Mouse (Mus musculus) ovary, postnatal 10 days (tissue): ENCODE results near the gene Jpt2.
"Not testable (repeated sequence)": the region's sequence is repeated elsewhere in the genome, so short reads cannot be mapped to it uniquely, and the experiment has no call there.

Source experiments
- DNase-seq: peaks from one replicate; pipeline ENCODE4 v3.0.0; 2022; ENCODE audit warnings: low spot score

Gene Jpt2

GRCm38 (mm10) chr17:24960135-24960851 lies at the start of gene Jpt2:
TSS of gene Jpt2 (minus strand) at chr17:24960689.
- DNase-seq = peak; percentile 94

DNA sequence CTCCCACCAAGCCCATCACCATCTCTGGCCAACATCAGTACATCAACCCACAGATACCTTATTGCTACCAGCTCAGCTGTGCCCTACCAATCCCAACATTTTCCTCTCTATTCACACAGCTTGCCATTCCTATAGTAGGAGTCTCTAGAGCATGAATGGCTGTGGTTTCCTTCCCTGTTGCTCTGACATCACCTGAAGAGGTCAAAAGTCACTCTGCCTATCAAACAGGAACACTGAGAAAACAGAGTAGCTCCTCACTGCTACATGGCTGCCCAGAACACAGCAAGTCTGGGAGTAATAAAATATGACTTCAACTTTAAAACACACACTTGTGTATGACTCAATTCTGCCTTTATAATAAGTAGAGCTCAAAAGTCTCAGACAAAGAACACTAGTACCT lies 47.0 kb upstream of the Jpt2 start:
- no peak for DNase-seq

- DNase-seq = no peak
Measured at GRCm38 (mm10) chr17:25005102-25005501, 44.6 kb upstream of the Jpt2 start.

GRCm38 (mm10) chr17:24994721-24995120 lies 34.2 kb upstream of the Jpt2 start:
- DNase-seq = no peak

- DNase-seq = no peak
Measured at GRCm38 (mm10) chr17:24987221-24987620, 26.7 kb upstream of the Jpt2 start.

DNA sequence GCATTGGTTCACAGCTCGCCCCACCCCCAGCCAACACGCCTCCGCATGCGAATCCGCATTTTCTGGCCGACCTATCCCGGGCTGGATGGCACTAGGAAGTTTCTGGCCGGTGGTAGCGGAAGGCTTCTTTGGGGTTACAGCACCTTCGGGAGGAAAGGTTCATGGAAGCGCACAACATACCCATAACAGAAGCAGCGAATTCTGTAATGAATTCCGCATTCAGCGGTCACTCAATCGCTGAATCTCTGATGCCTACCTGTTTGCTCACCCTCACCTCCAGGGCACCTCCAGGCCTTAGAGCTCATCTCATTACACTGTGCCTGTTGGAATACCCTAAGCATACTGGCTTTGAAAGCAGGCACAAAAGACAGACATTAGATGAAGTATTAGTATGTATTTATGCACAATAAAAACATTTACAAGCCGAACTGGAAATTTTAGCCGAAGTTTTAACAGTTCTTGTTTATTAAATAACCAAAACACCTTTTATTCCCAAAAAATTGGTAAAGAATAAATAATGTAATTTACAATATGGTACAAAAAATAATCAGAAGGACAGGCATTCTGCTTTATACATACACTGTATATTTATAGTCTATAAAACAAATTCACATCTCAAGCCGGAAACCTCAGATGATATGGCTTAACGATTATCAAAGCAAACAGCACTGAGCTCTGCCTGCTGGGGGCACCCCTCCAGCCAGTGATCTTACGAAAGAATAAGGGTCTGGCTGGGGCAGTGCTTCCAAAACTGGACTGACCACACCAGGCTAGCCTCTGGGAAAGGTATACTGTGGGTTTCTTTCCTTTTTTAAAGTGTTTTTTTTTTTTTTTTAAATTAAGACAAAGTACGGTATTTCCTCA lies 595 bp upstream of the Jpt2 start:
- DNase-seq = no peak

DNA sequence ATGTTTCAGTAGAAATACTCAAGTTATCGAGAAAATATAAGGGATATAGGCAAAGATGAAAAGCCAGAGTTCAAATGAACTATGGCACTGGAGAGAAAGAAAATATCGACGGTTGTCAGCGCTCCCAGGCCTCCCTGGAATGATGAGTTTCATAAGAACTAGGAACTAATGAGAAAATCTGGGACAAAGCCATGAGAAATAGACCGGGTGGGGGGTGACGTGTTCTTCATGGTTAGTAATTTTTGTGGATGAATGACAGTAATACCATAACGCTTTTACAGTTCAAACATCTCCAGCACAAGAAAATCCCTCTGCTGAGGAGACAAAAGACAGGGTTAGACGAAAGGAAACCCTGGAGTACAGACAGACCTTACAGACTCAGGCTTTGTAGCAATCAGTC lies 1.1 kb downstream of the Jpt2 start:
- DNase-seq = no peak

GRCm38 (mm10) chr17:24953291-24953690 lies 7.2 kb downstream of the Jpt2 start:
- DNase-seq = no peak

DNA sequence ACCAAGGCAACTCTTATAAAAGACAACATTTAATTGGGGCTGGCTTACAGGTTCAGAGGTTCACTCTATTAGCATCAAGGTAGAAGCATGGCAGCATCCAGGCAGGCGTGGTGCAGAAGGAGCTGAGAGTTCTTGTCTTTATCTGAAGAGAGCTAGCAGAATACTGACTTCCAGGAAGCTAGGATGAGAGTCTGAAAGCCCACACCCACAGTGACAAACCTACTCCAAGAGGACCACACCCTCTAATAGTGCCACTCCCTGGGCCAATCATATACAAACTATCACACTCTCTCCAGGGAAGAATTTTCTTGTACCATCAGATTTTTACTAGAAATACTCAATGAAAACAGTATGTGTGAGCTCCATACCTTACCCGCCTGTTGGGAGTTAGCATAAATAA lies 9.8 kb downstream of the Jpt2 start:
- no peak for DNase-seq

GRCm38 (mm10) chr17:24948204-24948603 lies 12.3 kb downstream of the Jpt2 start:
- DNase-seq = no peak

DNA sequence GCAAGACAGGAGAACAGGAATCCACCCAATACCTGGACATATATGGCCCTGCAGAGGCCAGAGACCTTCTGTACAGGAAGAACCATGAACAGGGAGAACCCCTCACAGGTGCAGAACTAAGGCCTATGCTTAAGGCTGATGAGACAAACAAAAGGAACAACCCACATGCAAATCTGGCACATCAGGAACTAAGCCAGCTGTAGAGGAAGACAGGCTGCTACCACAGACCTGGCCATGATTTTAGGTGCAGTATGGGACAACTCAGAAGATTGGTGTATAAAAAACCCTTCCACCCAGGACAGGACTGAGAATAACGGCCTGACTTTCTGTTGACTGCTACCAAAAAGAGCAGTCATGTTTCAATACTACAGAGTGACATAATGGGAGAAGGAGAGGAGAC lies 16.9 kb downstream of the Jpt2 start:
- DNase-seq = not testable (repeated sequence)

DNA sequence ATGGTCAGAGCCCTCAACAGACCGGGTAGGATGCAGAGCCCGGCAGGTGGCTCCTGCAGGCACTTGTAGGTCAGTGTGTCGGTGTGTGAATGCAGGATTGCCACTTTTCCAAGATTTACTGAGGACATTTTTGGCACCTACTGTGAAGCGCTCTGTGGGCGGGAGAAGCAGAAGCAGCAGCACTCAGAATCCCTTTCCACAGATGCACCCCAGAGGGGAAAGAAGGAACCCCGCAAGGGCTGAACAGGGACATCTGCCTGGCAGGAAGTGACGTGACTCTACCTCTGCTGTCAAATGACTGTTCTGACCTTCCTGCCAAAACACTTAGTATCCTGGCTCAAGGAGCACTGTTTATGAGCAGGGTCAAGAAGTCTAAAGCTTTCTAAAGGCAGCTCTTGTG lies 17.5 kb downstream of the Jpt2 start:
- no peak for DNase-seq

- DNase-seq = not testable (repeated sequence)
Measured at GRCm38 (mm10) chr17:24942453-24942852, 18.0 kb downstream of the Jpt2 start.

DNA sequence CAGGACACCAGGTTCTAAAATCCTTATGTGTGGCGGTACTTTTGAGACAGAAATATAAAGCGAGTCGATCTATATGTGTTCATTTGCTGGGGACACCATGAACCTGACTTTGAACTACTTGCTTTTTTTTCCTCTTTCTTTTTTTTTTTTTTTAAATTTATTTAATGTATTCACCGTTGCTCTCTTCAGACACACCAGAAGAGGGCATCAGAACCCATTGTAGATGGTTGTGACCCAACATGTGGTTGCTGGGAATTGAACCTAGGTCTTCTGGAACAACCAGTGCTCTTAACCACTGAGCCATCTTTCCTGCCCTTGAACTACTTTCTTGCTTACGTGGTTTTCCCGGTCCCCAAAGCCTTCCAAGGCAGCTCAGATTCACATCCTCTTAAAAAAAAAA lies 23.2 kb downstream of the Jpt2 start:
- no peak for DNase-seq

DNA sequence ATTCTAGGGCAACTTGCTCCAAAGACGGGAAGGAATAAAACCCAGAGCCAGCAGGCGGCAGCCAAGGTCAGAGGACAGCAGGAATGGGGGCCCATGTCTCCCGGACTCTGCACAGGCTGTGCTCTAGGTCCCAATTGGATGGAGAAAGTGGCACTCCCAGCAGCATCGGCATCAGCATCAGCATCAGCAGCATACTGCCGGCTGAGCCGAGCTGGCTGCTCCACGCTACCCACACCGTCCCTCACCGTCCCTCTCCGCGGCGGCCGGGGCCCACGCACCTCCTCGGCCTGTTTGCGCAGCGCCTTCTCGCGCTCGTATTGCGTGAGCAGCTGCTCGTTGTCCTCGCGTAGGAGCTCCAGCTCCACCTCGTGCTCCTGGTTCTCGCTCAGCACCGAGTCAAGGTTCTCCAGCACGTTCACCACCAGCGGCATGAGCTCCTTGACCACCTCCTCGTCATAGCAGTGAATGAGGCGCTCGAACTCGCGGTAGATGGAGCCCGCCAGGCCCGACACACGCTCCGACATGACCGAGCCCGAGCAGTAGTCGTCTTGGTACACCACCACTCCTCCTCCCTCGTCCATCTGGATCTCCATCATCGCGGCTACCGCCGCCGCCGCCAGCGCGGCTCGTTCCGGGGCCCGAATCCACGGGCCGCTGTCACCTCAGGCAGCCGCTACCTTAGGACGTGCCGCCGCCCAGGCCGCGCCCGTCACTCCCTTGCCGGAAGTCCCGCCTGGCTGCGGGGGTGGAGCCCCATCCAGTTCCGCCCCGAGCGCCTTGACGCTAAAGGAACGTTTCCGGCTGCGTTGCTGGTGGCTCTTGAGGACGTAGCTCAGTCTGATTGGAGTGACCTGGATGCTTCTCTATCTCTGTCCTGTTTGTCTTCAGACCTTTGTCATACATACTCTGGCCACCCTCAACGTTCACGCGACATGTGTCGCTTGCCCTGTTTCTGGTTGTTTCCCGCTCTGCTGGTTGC lies 23.9 kb downstream of the Jpt2 start, which contains the start of gene Mapk8ip3:
Mapk8ip3 (minus strand) TSS at position 719 of the 979 bp plus-strand sequence.
- peak; percentile 87 for DNase-seq

DNA sequence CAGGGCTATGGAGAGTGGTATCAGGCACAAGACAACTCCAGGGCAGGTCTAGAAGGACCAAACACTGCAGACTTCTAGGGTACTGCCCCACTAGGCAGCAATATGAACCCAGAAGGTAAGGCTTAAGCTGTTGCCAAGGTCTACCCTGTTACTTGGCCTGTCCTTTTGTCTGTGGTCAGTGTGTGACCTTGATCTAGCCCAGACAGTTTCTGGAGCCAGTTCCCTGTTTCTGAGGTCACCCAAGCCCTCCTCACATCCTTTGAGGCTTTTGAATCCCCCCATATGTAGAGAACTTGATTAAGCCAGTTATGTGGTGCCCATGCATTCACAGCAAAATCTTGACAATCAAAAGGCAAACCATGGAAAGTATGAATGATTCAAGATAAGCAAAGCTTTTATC lies 24.8 kb downstream of the Jpt2 start:
- no peak for DNase-seq

- DNase-seq = no peak
Measured at GRCm38 (mm10) chr17:24934926-24935325, 25.6 kb downstream of the Jpt2 start.

- no peak for DNase-seq
Measured at GRCm38 (mm10) chr17:24933163-24933562, 27.3 kb downstream of the Jpt2 start.

DNA sequence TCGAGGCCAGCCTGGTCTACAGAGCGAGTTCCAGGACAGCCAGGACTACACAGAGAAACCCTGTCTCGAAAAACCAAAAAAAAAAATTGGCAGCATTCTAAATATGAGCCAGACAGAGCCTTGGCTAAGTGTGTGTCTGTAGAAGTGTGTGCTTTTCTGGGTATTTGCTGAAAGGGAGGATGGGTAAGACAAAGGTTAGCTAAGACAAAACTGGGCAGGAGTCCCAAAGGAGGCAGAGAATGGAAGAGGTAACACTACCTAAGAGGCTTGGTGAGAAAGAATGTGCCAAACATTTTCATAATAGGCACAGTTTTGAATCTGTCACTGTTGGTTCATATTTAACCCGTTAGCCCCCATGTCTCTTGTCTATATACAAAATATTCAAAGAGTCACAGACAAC lies 28.1 kb downstream of the Jpt2 start:
- DNase-seq = no peak

GRCm38 (mm10) chr17:24929506-24929905 lies 31.0 kb downstream of the Jpt2 start:
- no peak for DNase-seq

- no peak for DNase-seq
Measured at GRCm38 (mm10) chr17:24923246-24923645, 37.2 kb downstream of the Jpt2 start.

GRCm38 (mm10) chr17:24913984-24914383 lies 46.5 kb downstream of the Jpt2 start:
- no peak for DNase-seq
